Mouse (Mus musculus) thymus, postnatal 10 days (tissue): Measurements from ENCODE around the gene Pou2af1.

Experiments used
- DNase-seq, 2 experiments: peaks; one replicate each; pipeline ENCODE4 v3.0.0; 2021; ENCODE audit warnings: low spot score in 2 of 2

Pou2af1 gene

DNA sequence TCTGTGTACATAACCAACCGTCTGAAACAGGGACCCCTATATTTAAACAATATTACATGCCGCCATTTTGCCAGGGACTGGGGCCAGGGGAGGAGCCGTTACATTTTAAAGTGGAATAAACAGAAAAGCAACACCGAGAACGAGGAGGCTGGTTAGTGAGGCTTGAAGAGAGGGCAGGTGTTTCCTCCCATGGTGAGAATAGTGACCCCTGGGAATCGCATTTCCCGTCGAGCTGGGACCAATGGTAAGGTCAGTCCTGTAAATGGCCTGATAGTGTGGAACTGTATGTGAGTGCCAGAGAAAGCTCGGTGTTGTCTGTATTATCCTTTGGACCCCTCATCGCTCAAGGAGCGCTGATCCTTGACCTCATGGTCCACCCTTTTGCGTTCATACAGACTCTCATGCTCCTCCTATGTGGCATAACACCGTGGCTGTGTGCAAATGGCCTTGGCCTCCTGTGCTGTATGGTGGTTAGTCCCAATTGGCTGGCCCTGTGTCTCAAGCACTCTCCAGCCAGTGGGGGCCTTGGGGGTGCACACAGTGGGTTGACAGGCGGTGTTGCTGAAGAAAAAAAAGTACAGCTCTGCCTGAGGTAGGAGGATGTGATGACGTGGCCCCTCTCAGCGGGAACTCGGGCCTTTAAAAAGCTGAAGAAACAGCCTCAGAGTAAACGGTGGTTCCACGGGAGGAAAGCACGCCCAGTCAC, at the start of gene Pou2af1:
Pou2af1 (plus strand) TSS at position 686 of the 706 bp plus-strand sequence.
- peak; percentile 57 to 66 for DNase-seq

DNA sequence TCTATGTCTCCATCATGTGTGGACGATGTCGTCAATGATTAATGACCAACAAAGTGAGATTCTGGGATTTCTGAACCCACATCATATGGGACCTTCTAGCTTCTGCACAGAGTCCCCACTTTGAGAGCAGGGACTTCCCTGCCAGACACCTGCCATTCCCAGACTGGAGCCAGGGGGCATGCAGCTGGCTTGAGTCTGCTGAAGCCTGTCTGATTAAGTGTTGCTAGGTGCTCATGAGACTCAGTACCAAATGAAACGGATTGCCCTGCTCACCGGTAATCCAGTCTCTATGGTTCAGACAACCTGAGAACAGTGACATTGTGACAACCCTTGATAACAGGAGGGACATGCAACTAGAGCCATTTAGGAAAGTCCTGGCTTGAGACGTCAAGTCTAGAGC, 49.5 kb upstream of the Pou2af1 start:
- DNase-seq = no peak

DNA sequence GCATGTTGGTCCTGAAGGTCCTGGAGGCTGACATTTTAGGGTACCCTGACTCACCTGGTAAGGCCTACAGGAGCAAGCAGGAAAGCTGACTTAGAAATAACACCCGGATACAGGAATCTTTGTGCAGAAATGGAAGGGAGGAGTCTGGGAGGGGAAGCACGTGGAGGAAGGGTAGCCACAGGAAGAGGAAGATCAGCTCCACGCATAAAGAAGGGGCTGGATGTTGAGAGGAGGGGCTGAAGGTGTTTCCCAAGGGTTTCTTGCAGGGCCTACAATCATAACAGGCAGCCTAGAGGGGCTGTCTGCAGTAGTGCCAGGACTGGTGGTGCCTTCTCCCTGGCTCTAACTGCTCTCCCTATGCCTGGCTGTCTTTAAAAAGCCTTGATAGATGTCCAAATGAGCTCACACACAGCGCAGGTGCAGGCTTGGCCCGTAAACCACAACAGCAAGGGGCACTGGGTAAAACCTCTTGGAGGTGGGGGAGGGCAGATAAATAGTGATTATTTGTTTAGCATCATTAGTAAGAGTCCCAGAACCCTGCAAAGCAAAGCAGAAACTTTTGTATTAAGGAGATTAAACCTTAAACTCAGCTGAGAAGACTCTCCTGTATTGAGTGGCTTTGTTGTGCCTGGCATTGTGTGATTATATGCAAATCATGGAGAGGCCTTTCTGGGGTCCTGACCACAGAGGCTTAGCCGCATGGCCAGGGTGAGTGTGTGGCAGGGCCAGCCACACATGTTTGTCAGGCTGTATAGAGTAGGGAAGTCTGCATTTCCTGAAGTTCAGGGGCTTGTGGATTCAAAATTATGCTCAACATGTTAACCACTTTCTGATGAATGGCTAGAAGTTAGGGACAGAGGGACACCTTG, 48.0 kb upstream of the Pou2af1 start, which contains the start of gene Gm32742:
Gm32742 (minus strand) TSS at position 206 of the 869 bp plus-strand sequence.
- DNase-seq = no peak

DNA sequence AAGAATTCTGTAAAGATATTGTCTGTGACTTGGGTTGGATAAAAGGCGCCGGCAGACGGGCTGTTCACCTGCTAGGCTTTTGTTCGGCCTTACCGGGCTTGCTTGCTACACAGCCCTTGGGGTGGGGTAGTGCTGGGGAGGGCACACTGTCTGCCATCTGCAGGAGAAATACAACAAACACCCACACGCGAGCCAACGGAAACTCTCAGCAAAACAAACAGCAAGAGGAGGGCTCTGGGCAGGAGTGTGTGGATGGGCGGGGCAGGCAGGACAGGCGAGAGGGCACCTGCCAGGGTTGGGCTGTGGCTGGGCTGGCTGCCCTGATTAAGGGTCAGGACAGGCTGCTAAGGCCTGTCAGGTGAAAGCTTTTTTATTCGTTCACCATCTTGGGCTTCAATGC, 45.6 kb upstream of the Pou2af1 start:
- peak; percentile 30 to 33 for DNase-seq

DNA sequence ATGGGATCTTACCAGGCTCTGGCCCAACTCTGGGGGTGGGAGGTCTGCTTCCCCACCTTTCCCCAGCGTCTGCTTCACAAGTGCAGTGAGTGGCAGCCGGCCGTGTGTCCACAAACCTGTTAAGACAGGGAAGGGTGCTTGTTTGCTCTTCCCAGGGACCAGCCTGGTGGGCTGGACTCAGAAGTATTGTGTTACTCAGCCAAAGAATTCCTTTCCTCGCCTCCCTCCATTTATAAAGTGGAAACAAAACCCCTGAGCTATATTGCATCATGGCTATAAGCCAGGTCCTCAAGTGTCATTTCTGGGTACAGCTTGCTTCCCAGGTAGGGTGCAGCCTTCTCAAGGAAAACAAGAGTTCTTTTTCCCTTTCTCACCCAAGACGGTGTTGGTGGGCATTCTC, 44.8 kb upstream of the Pou2af1 start:
- no peak for DNase-seq

DNA sequence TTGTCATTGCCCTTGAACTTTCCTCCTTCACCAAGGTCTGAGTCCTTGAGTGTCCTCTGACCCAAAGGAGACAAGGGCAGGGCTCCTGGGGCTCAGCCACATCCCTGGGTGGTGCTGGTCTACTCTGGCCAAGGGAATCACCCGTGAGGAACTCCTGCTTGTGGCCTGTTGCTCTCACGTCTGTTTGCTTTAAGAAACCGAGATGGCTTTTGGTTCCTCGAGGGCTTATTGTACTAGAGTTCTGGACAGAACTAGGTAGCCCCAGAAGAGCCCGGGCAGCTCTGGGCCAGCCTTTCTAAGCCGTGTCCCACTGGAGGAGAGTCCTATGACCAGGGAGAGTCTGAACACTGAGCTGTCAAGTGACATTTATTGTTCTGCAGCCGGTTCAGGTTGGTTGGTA, 44.4 kb upstream of the Pou2af1 start:
- DNase-seq = no peak

DNA sequence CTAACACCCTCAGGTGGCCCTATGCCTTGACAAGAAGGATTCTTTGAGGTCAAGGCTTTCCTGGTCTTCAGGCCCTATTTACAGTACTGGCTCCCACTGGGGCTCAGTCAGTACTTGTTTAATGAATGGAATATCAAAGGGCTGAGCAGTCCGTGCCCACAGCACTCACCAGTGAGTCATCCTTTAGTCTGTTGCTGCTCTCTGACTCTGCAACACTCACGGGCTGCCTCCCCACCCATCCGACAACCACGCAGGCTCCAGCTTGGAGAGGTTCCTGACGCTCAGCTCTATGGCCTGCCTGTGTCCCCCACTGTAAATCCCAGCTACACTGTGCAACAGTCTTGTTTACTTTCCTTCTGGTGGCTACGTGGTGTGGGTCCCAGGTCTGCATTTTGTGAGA, 43.2 kb upstream of the Pou2af1 start:
- no peak for DNase-seq

DNA sequence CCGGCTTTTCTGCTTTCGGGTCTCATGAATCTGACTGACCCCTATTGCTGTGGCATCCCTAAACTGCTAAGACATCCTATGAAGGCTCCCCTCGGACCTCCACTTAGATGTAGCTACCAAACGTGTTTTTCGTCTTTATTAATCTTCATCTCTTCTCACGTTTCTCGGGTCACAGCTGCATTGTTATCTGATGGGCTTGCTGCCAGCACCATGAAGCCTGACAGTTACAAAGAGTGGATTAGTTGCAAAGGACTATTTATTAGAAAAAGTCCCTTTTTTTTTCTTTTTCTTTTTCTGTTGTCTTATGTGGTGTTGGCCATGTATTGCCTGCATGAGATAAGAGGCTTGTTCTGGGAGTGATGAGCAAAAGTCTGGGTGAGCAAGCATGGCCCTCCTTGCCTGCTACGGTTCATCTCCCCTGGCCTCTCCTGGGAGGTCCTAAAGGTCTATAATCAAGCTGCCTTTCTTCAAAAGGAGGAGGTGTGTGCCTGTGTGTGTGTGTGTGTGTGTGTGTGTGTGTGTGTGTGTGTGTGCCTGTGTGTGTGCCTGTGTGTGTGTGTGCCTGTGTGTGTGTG, 38.5 kb upstream of the Pou2af1 start:
- DNase-seq = no peak

DNA sequence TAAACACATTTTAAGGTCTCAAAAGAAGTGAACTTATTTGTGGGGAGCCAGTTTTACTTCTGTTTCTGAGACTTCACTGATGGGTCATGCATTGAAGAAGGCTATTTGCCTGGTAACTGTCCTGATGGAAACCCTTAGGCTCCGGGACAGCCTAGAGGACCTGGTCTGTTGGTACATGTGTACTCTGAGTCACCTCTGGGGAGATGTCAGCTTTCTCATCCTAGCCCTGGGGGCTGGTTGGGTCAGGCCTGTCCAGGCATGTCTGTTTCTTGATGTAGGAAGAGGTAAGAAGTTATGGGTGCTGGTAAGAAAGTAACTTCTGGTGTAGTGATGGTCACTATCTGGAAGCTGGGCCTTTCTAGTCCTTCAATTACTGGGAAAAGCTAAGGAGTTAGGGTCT, 37.8 kb upstream of the Pou2af1 start:
- no peak for DNase-seq

DNA sequence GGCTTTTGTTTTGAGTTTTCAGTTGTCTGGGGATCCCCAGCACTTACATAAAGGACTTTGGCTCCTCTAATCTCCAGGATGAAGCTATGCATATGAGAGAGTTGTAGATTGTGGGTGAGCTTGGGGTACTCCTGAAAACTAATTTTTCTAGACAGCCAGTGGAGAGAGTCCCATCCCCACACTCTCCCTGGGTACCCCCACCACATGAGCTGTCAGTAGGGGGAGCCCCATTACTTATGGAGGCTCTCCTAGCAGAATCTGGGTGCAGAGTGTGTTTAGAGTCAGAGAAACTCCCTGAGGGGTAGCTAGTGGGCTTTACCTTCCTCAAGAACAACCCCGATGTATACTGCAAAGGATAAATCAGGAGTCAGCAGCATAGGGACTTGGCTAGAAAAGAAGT, 35.2 kb upstream of the Pou2af1 start:
- DNase-seq = peak in 1 of 2 experiments; percentile 44

DNA sequence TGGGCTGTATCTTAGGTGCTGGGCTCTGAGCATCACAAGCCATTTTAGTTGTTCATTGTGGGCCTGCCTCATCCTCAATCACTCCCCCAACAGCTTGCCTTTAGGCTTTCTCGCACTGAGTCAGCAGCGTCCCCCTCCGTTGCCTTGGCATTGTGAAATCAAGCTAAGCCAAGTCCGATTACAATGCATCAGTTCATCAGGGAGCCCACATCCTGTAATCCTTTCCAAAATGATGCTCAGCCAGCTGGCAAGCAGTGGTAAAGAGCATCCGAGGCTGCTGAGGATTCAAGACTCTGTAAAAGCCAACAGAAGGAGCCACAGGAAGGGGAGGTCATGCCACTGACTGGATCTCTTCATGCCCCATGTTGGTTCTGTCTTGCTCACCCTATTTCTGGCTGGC, 32.9 kb upstream of the Pou2af1 start:
- no peak for DNase-seq

DNA sequence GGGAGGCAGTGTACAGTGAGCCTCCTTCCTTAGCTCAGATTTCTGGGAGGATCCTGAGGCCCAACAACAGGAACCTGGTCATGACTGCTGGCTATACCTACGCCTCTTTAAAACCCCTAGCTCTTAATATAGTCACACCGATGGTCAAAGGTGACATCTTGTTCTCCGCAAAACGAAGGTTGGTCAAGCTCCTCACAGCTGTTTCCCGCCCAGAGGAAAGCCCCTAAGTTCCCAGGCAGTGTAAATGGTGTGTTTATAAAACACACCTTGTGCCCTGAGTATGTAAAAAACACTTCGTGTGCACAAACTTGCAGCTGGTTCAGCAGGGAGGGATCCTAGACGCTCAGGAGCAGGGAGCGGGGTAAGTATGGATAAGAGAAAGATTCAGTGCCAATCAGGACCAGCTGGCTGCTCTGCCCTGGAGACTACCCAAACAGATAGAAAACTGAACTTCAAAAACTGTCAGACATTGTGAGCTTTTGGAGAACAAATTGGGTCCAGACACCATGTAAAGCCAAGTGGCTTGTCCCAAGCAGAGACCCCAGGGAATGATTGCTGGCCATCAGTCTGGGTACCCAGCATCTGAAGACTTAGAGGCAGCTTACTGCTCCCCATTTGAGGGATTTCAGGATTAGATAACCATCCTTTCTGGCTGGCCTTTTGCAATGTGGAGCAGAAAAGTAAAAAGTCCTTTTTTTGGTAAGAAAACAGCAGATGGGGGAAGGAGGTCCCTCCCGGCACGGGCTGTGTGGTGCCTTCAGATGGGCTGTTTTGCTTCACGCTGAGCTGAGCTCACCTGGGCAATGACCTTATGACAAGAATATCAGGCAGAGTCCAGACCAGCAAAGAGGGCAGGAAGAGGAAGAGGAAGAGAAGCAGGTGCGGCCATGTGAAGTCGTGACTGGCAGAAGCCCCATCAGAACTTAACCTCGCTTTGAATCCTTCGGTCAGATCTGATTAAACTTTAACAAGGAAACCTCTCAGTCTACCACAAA, 30.5 kb upstream of the Pou2af1 start:
- DNase-seq = no peak

DNA sequence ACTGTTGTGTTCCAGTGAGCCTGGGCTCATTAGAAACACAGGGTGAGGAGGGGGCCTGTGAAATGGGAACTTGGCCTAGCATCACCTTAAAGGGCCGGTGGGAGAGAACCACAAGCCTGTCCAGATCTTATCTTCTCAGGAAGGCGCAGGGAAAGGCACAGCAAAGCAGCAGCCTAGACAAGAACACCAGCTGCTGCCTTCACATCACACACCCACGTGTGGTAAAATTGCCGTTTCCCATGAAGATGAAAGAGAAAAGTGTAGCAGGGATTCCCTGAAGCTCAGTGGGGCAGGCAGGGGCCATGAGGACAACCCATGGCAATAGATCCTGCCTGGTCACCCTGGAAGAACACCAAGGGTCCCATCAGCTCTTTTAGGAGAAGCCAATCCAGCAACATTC, 28.1 kb upstream of the Pou2af1 start:
- DNase-seq = no peak

DNA sequence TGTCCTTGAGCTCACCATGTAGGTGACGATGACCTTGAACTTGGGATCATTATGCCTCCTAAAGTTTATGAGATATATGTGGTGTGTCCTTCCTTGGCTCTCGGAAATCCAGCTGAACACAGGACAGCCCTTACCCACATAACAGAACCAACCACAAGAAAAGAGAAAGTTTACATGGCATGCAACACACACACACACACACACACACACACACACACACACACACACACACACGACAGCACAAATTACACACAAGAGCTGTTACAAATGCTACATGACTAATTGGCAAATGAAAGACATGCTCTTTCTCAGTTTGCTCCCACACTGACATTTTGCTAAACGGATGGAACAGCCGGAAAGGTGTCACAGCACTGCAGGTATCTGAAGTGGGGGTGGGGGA, 27.6 kb upstream of the Pou2af1 start:
- no peak for DNase-seq

DNA sequence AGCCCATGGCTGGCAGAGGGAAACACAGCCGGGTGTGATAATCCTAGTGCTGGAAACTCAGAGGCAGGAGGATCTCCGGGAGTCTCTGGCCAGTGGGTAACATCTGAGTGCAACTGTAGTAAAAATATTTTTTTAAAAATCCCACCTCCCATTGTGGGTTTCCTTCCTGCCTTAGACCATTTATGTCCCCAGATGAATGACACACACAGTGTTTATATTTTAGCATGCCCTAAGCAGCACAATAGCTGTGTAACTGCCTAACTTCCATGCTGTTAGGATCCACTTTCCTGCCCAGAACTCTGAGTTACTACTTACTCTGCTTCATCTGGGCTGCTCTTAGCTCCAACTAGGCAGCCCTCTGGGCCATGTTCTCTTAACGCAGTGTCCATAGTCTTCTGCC, 22.9 kb upstream of the Pou2af1 start:
- DNase-seq = no peak

DNA sequence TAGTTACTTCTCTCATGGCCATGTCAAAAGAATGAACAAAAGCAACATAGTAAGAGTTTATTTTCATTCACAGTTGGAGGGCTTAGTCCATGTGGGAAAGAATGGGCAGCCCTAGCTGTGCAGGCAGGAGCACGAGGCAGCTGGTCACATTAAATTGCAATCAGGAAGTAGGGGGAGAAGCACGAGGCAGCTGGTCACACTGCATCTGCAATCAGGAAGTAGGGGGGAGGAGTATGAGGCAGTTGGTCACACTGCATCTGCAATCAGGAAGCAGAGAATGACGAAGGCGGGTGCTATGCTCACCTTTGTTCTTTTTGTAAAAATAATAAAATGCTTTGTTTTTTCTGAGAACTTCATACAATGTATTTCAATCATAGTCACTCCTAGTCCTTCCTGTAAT, 18.7 kb upstream of the Pou2af1 start:
- DNase-seq = no peak

DNA sequence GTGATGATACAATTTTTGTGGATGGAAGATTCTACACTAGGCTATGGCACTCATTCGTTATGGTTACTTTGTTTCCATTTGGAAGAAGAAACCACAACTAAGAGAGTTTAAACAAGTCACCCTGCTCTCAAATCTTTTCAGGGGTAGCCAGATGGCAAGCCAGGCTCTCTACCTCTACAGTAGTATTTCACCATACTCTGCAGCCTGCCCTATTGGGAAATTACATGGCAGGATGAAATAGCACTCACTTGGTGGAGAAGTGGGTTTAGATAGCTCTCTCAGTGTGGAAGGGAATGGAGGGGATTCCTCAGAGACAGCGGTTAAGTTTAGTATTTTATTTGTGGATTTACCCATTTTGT, 4.6 kb upstream of the Pou2af1 start:
- no peak for DNase-seq

DNA sequence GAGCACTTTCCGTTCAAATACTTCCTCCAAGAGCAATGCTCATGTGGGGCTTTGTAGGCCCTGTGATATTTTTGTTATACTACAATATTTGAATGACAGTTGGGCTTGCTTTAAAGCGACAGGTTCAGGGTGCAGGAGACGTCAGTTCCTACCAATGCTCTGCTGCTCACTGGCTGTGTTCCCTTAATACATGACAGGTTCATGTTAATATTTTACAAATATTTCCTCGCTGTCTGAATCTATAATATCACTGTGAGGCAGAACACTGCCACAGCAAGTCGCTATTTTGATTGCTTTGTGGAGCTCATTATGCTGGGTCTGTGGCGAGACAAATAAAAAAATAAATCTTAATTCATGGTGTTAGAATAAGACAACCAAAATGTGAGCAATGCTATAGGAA, 2.3 kb upstream of the Pou2af1 start:
- no peak for DNase-seq

DNA sequence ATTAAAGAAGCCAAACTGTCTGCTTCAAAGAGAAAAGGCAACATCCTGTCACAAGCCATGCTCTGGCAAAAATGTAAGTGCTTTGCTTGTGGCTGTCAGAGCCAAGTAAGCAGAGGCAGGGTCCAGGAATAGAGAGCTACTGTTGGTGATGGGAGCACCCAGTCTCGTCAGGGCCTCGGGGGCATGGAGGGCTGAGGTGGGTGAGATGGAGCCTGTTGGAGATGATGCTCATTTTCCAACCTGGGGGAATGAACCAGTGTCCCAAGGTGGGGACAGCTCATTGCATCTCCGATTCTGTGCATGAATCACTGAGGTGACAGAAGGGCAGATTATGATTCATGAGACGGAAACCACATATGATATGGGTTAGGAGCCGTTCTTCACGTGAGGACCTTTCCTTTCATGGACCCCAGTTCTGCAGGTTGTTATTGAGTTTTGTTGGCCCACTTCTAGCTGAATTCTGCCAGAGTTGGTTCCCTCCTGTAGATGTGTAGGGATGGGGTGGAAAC, 275 bp downstream of the Pou2af1 start:
- DNase-seq = no peak

DNA sequence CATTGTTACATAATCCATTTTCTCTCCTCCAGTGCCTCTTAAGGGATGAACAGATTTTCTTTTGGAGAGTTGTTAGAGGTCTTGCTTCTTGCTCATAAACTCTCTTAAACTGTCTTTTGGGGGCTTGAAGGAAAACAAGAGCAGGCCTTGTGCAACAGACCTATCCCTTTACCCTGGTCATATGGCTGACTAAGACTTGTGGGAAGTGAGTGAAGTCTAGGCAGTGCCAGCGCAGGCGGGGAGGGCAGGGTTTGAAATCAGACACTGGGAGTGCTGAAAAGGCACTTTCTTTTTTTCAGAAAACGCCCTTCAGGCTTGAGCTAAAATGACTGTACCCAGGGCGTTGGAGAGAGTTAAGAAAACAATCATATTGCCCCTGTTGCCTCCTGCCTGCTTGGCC, 1.8 kb downstream of the Pou2af1 start:
- DNase-seq = no peak

DNA sequence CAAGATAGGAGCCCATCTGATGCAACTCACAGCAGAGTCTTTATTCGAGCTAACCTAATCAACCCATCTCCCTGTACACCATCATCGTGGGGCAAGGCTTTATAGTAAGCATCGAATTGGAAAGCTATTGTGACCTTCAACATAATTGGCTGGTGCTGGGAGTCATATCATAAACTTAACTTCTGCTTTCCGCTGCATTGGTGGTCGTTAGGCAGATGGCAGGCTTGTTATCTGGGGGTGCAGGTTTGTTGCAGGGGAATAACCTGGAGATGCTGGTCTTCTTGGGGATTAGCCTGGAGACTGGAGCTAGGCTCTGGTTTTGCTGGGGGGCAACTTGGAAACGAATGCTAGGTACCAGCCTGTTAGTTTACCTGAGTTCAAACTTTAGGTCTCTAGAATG, 2.4 kb downstream of the Pou2af1 start:
- no peak for DNase-seq
